Mouse (Mus musculus): ENCODE data around the gene Tln1. TPM values are rescaled to one million over a fixed set of nuclear protein-coding genes. Genes with fewer than 3 reads are reported as not detected.
"Not testable (repeated sequence)": the region's sequence is repeated elsewhere in the genome, so short reads cannot be mapped to it uniquely, and the experiment has no call there.

Tln1 gene
- polyA plus RNA-seq (2012; rRNA removed): 47.2 and 78.0 TPM in 2 replicates

- Histone ChIP-seq H3K36me3 (ENCODE audit: control insufficient read depth, insufficient read depth, low read length) (peaks cover 25% of the 10 kb centered on the region), H3K27me3 (ENCODE audit: control insufficient read depth, insufficient read depth, low read length) (no peaks in the 10 kb centered on the region), H3K27ac (ENCODE audit: insufficient read depth, low read depth, low read length) (peak within 1 kb of the TSS; percentile 93), H3K4me3 (ENCODE audit: low read depth, low read length) (peak within 1 kb of the TSS; percentile 84), H3K4me1 (ENCODE audit: control insufficient read depth, insufficient read depth, insufficient read length, low read length) (peaks cover 17% of the 10 kb centered on the region; the same call in 1 of the 2 replicates)
- WGBS: under 1% methylated on average over 62 of the region's 62 CpGs
- TF ChIP-seq POLR2A (IDR thresholded peaks at IDR 0.05; ENCODE audit: low read depth, low read length) (peak; percentile 57), CTCF (IDR thresholded peaks at IDR 0.05; ENCODE audit: extremely low read depth, insufficient read length, insufficient replicate concordance, low read depth, low read length) (no peak)
These were observed at the start of gene Tln1, which contains the start of gene Creb3 for GRCm38 (mm10) chr4:43561997-43562768. Tln1 (minus strand) TSS chr4:43562691. Creb3 (plus strand) TSS chr4:43562332.

GRCm38 (mm10) chr4:43604751-43605685 is 42.5 kb upstream of the Tln1 start:
- no peaks in the 10 kb centered on the region for H3K4me1 ChIP-seq (ENCODE audit: control insufficient read depth, insufficient read depth, insufficient read length, low read length)
- H3K36me3 ChIP-seq (ENCODE audit: control insufficient read depth, insufficient read depth, low read length): no peaks in the 10 kb centered on the region
- WGBS: 39% methylated on average over 9 of the region's 9 CpGs
- no peak overlapping the region for H3K27ac ChIP-seq (ENCODE audit: insufficient read depth, low read depth, low read length)
- no peaks in the 10 kb centered on the region; the same call in 1 of the 2 replicates for H3K27me3 ChIP-seq (ENCODE audit: control insufficient read depth, insufficient read depth, low read length)
- no peak overlapping the region for H3K4me3 ChIP-seq (ENCODE audit: low read depth, low read length)
- TF ChIP-seq CTCF (IDR thresholded peaks at IDR 0.05; ENCODE audit: extremely low read depth, insufficient read length, insufficient replicate concordance, low read depth, low read length) (no peak), POLR2A (IDR thresholded peaks at IDR 0.05; ENCODE audit: low read depth, low read length) (no peak)

GRCm38 (mm10) chr4:43604099-43604498 is 41.6 kb upstream of the Tln1 start:
- WGBS: 58% methylated on average over 3 of the region's 3 CpGs

GRCm38 (mm10) chr4:43600195-43600934 is 37.9 kb upstream of the Tln1 start:
- 66% methylated on average over 9 of the region's 9 CpGs for WGBS
- Histone ChIP-seq H3K27me3 (ENCODE audit: control insufficient read depth, insufficient read depth, low read length) (no peaks in the 10 kb centered on the region), H3K27ac (ENCODE audit: insufficient read depth, low read depth, low read length) (no peak overlapping the region)

More at GRCm38 (mm10) chr4:43604099-43604498, 41.6 kb upstream of the Tln1 start:
- Histone ChIP-seq H3K27me3 (ENCODE audit: control insufficient read depth, insufficient read depth, low read length) (no peaks in the 10 kb centered on the region; the same call in 1 of the 2 replicates), H3K36me3 (ENCODE audit: control insufficient read depth, insufficient read depth, low read length) (no peaks in the 10 kb centered on the region), H3K4me1 (ENCODE audit: control insufficient read depth, insufficient read depth, insufficient read length, low read length) (no peaks in the 10 kb centered on the region), H3K27ac (ENCODE audit: insufficient read depth, low read depth, low read length) (no peak overlapping the region), H3K4me3 (ENCODE audit: low read depth, low read length) (no peak overlapping the region)
- no peak for TF ChIP-seq CTCF (IDR thresholded peaks at IDR 0.05; ENCODE audit: extremely low read depth, insufficient read length, insufficient replicate concordance, low read depth, low read length)
- no peak for TF ChIP-seq POLR2A (IDR thresholded peaks at IDR 0.05; ENCODE audit: low read depth, low read length)

GRCm38 (mm10) chr4:43598650-43599380 is 36.3 kb upstream of the Tln1 start:
- Histone ChIP-seq H3K36me3 (ENCODE audit: control insufficient read depth, insufficient read depth, low read length) (no peaks in the 10 kb centered on the region), H3K4me3 (ENCODE audit: low read depth, low read length) (no peak overlapping the region), H3K4me1 (ENCODE audit: control insufficient read depth, insufficient read depth, insufficient read length, low read length) (no peaks in the 10 kb centered on the region), H3K27me3 (ENCODE audit: control insufficient read depth, insufficient read depth, low read length) (no peaks in the 10 kb centered on the region), H3K27ac (ENCODE audit: insufficient read depth, low read depth, low read length) (no peak overlapping the region)
- 65% methylated on average over 7 of the region's 7 CpGs for WGBS
- TF ChIP-seq POLR2A (IDR thresholded peaks at IDR 0.05; ENCODE audit: low read depth, low read length) (no peak), CTCF (IDR thresholded peaks at IDR 0.05; ENCODE audit: extremely low read depth, insufficient read length, insufficient replicate concordance, low read depth, low read length) (no peak)

More at GRCm38 (mm10) chr4:43600195-43600934, 37.9 kb upstream of the Tln1 start:
- H3K36me3 ChIP-seq (ENCODE audit: control insufficient read depth, insufficient read depth, low read length): no peaks in the 10 kb centered on the region
- no peaks in the 10 kb centered on the region for H3K4me1 ChIP-seq (ENCODE audit: control insufficient read depth, insufficient read depth, insufficient read length, low read length)
- no peak for TF ChIP-seq POLR2A (IDR thresholded peaks at IDR 0.05; ENCODE audit: low read depth, low read length)
- no peak for TF ChIP-seq CTCF (IDR thresholded peaks at IDR 0.05; ENCODE audit: extremely low read depth, insufficient read length, insufficient replicate concordance, low read depth, low read length)
- H3K4me3 ChIP-seq (ENCODE audit: low read depth, low read length): no peak overlapping the region

- Histone ChIP-seq H3K4me3 (ENCODE audit: low read depth, low read length) (no peak overlapping the region), H3K36me3 (ENCODE audit: control insufficient read depth, insufficient read depth, low read length) (no peaks in the 10 kb centered on the region), H3K4me1 (ENCODE audit: control insufficient read depth, insufficient read depth, insufficient read length, low read length) (no peaks in the 10 kb centered on the region), H3K27ac (ENCODE audit: insufficient read depth, low read depth, low read length) (no peak overlapping the region), H3K27me3 (ENCODE audit: control insufficient read depth, insufficient read depth, low read length) (no peaks in the 10 kb centered on the region)
- no peak for TF ChIP-seq CTCF (IDR thresholded peaks at IDR 0.05; ENCODE audit: extremely low read depth, insufficient read length, insufficient replicate concordance, low read depth, low read length)
- no peak for TF ChIP-seq POLR2A (IDR thresholded peaks at IDR 0.05; ENCODE audit: low read depth, low read length)
- 58% methylated on average over 4 of the region's 4 CpGs for WGBS
These were observed 35.7 kb upstream of the Tln1 start for GRCm38 (mm10) chr4:43598200-43598599.

- H3K27me3 ChIP-seq (ENCODE audit: control insufficient read depth, insufficient read depth, low read length); H3K4me1 ChIP-seq (ENCODE audit: control insufficient read depth, insufficient read depth, insufficient read length, low read length); H3K36me3 ChIP-seq (ENCODE audit: control insufficient read depth, insufficient read depth, low read length); H3K27ac ChIP-seq (ENCODE audit: insufficient read depth, low read depth, low read length); H3K4me3 ChIP-seq (ENCODE audit: low read depth, low read length): not testable (repeated sequence)
- 80% methylated on average over 2 of the region's 2 CpGs for WGBS
These were observed 34.1 kb upstream of the Tln1 start for GRCm38 (mm10) chr4:43596597-43596996.
